Mouse (Mus musculus) limb, embryonic 13.5 days (tissue): ENCODE results near the gene Ndrg2. TPM values are rescaled to one million over a fixed set of nuclear protein-coding genes. Genes with fewer than 3 reads are reported as not detected.
"Not testable (repeated sequence)": the region's sequence is repeated elsewhere in the genome, so short reads cannot be mapped to it uniquely, and the experiment has no call there.

ENCODE experiments used
- ATAC-seq: fragments of 200-750 bp; cut with Nextera tagmentation; 2 replicates; pipeline ENCODE4 v1.8.0; 2017; ENCODE audit warnings: low read depth, moderate number of reproducible peaks, moderate TSS enrichment; ENCODE audit not compliant: low FRiP score
- H3K27ac ChIP-seq: fragments of 300-500 bp; sonication (generic); 2 replicates; pipeline ENCODE4 v1.5.1; 2015; ENCODE audit warnings: inconsistent platforms, mild to moderate bottlenecking, moderate library complexity
- H3K27me3 ChIP-seq: fragments of 300-500 bp; sonication (generic); 2 replicates; pipeline ENCODE4 v1.6.1; 2015; ENCODE audit warnings: mild to moderate bottlenecking, inconsistent platforms
- H3K36me3 ChIP-seq: fragments of 300-500 bp; sonication (generic); 2 replicates; pipeline ENCODE4 v1.6.1; 2015; ENCODE audit warnings: inconsistent platforms, mild to moderate bottlenecking, moderate library complexity
- H3K4me1 ChIP-seq: fragments of 300-500 bp; sonication (generic); 2 replicates; pipeline ENCODE4 v1.6.1; 2015; ENCODE audit warnings: inconsistent platforms
- H3K4me2 ChIP-seq: fragments of 300-500 bp; sonication (generic); replicated peaks from 2 replicates; pipeline ENCODE4 v1.6.1; 2015; ENCODE audit warnings: inconsistent platforms, mild to moderate bottlenecking, moderate library complexity
- H3K4me3 ChIP-seq: fragments of 300-500 bp; sonication (generic); 2 replicates; pipeline ENCODE4 v1.5.1; 2015; ENCODE audit warnings: moderate library complexity, mild to moderate bottlenecking, inconsistent platforms
- H3K9ac ChIP-seq: fragments of 300-500 bp; sonication (generic); 2 replicates; pipeline ENCODE4 v1.6.1; 2015; ENCODE audit warnings: mild to moderate bottlenecking, inconsistent platforms
- H3K9me3 ChIP-seq: fragments of 300-500 bp; sonication (generic); 2 replicates; pipeline ENCODE4 v1.6.1; 2016; ENCODE audit warnings: inconsistent platforms
- WGBS: fragments of 180-500 bp; shearing (Covaris S2); methylation state at CpG from one replicate; pipeline ENCODE4 v1.1.7; 2015; 5-methylcytosine and 5-hydroxymethylcytosine counted together
- polyA plus RNA-seq: library from polyadenylated mRNA; unstranded; fragments of >200 nt; fragmentation: Nextera tagmentation; extraction: Ambion mirVana; gene quantifications from 2 replicates; pipeline ENCODE4 v1.2.1, GENCODE M21; 2015

The Ndrg2 gene
- polyA plus RNA-seq, 1 experiment from 2014 or later: 61.8 TPM

DNA sequence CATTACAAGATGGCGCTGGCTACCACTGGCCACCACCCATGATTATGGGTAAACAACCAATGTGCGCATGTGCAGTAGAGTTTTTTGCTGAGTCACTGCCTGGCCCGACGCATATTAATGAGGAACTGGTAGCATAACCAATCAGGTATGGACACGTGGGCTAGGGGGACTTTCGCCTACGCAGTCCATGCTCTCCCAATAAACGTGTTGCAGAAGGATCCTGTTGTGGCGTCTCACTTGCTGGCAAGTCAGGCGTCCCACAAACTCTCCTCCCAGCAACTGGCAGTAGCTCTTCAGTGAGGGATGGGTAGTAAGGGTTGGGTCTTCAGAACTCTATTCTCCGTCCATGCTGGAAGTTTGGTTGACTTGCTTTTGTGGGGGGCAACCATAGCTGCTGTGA, 13.0 kb upstream of the Ndrg2 start:
- not testable (repeated sequence) for H3K9ac ChIP-seq, H3K4me3 ChIP-seq, H3K27me3 ChIP-seq, H3K9me3 ChIP-seq, H3K36me3 ChIP-seq, H3K4me2 ChIP-seq, ATAC-seq, H3K27ac ChIP-seq
- WGBS: 93% methylated on average over 11 of the region's 11 CpGs
- H3K4me1 ChIP-seq: peaks cover 16% of the 10 kb centered on the region

DNA sequence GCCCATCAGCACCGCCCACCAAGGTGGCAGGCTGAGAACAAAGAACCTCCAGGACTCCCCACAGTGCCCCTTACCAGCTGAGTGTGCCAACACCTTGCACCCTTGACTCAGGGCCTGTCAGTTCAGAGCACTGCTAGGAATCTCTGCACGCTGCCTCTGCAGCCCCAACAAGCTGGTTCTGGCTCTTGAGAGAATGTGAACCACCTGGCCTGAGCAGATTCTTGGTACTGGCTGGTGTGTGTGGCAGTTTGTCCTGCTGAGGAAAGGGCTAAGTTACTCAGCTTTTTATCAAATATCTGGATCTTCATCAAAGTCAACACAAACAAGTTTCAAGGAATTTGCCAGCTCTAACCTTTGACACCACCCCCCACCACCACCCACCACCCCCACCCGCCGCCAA, 9.5 kb upstream of the Ndrg2 start:
- ATAC-seq: no peak
- Histone ChIP-seq H3K4me1 (0 out of 2 replicates have a peak, but pooled peaks cover 8% of the 10 kb centered on the region), H3K27me3 (no peaks in the 10 kb centered on the region), H3K36me3 (no peaks in the 10 kb centered on the region), H3K9ac (no peak overlapping the region), H3K9me3 (no peaks in the 10 kb centered on the region), H3K4me2 (no peak overlapping the region), H3K27ac (no peak overlapping the region), H3K4me3 (no peak overlapping the region)
- WGBS: 75% methylated on average over 4 of the region's 4 CpGs

DNA sequence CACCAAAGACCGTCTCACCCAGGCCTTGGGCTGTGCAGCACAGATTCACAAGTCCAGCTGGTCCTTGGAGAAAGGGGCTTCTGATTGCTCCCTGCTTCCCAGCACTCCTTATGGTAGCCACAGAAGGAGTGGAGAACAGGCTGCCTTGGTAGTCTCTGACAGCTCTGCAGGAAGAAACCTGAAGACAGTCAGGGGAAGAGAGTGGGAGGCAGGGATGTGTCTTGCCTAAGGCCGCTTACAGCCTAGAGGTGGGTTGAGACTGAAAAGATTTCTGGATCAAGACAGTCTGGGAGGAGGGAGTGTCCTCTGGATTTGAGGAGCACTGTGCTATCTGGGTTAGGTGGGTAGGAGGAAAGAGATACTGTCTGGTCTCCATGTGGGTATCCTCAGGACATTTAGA, 9.0 kb upstream of the Ndrg2 start:
- H3K27me3 ChIP-seq: no peaks in the 10 kb centered on the region
- H3K4me3 ChIP-seq: no peak overlapping the region
- no peak for ATAC-seq
- no peak overlapping the region for H3K4me2 ChIP-seq
- H3K4me1 ChIP-seq: 0 out of 2 replicates have a peak, but pooled peaks cover 8% of the 10 kb centered on the region
- H3K27ac ChIP-seq: no peak overlapping the region
- no peaks in the 10 kb centered on the region for H3K36me3 ChIP-seq
- WGBS: 77% methylated on average over 2 of the region's 2 CpGs
- H3K9me3 ChIP-seq: no peaks in the 10 kb centered on the region
- no peak overlapping the region for H3K9ac ChIP-seq

DNA sequence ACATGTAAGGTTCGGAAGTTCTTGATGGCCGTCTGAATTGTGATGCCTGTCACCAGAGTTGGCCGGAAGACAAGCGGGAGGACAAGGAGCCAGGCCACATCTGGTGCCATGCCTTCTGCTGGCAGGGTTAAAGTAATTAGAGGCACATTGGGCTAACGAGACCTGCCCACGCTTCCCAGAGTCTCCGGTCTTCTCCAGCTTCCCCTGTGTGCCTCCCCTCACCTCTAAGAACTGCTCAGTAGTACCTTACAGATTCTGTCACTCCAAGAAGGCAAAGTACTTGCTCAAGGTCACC, 8.6 kb upstream of the Ndrg2 start, which contains the start of gene Rnase13:
Rnase13 (minus strand) TSS at position 203 of the 295 bp plus-strand sequence.
- no peak within 1 kb of the TSS for H3K27ac ChIP-seq
- no peak within 1 kb of the TSS for H3K9ac ChIP-seq
- ATAC-seq: no peak
- no peaks in the 10 kb centered on the region for H3K9me3 ChIP-seq
- H3K4me2 ChIP-seq: no peak within 1 kb of the TSS
- H3K4me1 ChIP-seq: 0 out of 2 replicates have a peak, but pooled peaks cover 8% of the 10 kb centered on the region
- H3K4me3 ChIP-seq: no peak within 1 kb of the TSS
- no peaks in the 10 kb centered on the region for H3K36me3 ChIP-seq
- no peaks in the 10 kb centered on the region for H3K27me3 ChIP-seq
- WGBS: 71% methylated on average over 7 of the region's 7 CpGs

DNA sequence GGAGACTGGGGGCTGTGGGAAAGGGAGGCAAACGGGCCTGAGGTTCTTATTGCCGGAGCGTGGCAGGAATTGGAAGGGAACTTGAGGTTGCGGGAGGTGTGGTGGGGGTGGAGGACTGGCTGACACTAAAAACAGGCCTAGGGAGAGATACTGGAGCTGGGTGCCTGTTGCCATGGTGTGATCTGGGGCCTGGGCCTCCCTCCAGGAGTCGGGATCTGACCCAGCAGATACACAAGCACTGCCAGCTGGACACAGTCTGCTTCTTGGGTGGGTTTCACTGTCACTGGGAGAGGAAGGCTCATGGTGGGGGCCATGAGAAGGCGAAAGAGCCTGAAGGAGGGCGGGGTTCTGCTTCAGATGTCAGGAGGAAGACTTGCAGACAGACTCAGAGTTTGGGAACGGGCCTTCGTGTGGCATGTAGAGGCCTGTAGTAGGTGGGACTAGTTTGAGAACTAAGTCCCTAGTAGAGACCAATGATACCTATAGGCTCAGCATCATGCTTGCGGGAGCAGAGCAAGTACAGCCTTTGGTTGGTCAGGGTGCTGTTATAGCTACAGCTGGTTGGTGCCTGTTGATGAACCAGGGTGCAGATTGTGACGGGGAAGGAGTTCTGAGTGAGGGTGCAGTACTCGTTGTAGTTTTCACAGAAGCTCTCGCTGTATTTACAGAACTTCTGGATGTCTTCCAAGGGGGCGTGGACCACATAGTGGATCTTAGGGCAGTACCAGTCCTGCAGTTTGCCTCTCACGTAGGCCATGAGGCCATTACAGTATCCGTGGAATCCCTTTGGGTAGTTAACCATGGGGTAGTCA, 8.0 kb upstream of the Ndrg2 start:
- ATAC-seq: peak; percentile 30; the same call in 1 of the 2 replicates
- Histone ChIP-seq H3K27ac (no peak overlapping the region), H3K4me3 (no peak overlapping the region), H3K4me2 (no peak overlapping the region), H3K9ac (no peak overlapping the region), H3K4me1 (0 out of 2 replicates have a peak, but pooled peaks cover 8% of the 10 kb centered on the region), H3K36me3 (no peaks in the 10 kb centered on the region), H3K27me3 (no peaks in the 10 kb centered on the region), H3K9me3 (no peaks in the 10 kb centered on the region)
- 75% methylated on average over 16 of the region's 16 CpGs for WGBS

DNA sequence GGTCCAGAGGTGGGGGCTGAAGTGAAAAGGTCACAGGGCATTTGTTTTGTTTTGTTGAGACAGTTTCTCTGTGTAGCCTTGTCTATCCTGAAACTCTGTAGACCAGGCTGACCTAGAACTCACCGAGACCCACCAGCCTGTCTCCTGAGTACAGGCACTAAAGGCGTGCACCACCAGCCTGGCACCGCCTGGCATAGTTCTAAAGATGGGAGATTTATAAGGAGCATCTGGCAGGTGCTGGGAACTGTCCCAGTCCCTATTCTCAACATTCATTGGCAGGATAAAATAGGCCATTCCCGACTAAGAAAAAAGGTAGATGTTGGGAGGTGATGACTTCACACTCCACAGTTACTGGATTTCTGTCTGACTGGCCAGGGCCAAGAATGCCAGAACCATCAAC, 5.0 kb upstream of the Ndrg2 start:
- Histone ChIP-seq H3K9ac (no peak overlapping the region), H3K4me3 (no peak overlapping the region), H3K27me3 (no peaks in the 10 kb centered on the region), H3K4me1 (peaks cover 33% of the 10 kb centered on the region), H3K4me2 (no peak overlapping the region), H3K9me3 (no peaks in the 10 kb centered on the region), H3K27ac (no peak overlapping the region), H3K36me3 (no peaks in the 10 kb centered on the region)
- 87% methylated on average over 4 of the region's 4 CpGs for WGBS
- ATAC-seq: no peak

DNA sequence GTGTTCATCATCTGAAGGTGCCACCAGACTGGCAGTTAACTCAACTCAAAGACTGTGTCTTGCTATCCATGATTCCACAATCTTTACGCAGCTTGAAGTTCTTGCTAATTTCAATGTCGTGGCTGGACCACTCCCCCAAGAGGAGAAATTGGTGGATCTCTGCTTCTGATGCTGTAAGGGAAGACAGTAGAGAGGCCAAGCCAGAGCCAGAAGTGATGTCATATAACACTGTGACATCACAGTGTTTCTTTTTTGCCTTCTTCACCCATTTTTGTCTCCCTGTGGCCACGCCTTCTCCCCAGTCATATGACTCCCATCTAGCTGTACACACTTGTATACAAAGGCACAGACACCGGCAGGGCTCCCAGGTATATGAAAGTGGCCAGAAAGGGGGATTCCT, 4.2 kb upstream of the Ndrg2 start, which contains the start of gene Tppp2:
Tppp2 (plus strand) TSS at position 301 of the 400 bp plus-strand sequence.
- H3K27ac ChIP-seq: no peak within 1 kb of the TSS
- no peaks in the 10 kb centered on the region for H3K9me3 ChIP-seq
- no peak within 1 kb of the TSS for H3K4me2 ChIP-seq
- WGBS: 85% methylated on average over 4 of the region's 4 CpGs
- H3K27me3 ChIP-seq: no peaks in the 10 kb centered on the region
- H3K9ac ChIP-seq: no peak within 1 kb of the TSS
- ATAC-seq: no peak
- H3K4me1 ChIP-seq: peaks cover 33% of the 10 kb centered on the region
- no peak within 1 kb of the TSS for H3K4me3 ChIP-seq
- no peaks in the 10 kb centered on the region for H3K36me3 ChIP-seq

DNA sequence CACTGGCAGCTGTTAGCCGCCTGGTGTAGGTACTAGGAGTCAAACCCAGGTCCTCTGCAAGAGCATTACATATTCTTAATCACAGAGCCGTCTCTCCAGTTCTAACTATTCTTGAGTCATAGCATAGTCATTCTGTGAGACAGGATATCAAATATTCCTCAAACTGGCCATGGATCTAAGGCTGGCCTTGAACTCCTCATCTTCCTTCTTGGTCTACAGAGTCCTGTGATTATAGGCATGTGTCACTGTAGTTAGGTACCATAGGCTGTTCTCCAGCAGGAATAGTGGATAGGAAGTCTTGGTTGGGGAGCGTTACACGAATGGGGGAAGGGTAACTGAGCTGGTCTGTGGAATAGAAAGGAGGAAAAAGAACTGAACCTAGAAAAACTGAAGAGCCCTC, 2.6 kb upstream of the Ndrg2 start:
- Histone ChIP-seq H3K36me3 (no peaks in the 10 kb centered on the region), H3K4me1 (peaks cover 33% of the 10 kb centered on the region), H3K4me2 (no peak overlapping the region), H3K27ac (peak overlapping the region; percentile 91; the same call in 1 of the 2 replicates), H3K4me3 (no peak overlapping the region), H3K27me3 (peaks cover 3% of the 10 kb centered on the region; the same call in 1 of the 2 replicates), H3K9ac (no peak overlapping the region), H3K9me3 (no peaks in the 10 kb centered on the region)
- 86% methylated on average over 4 of the region's 4 CpGs for WGBS
- ATAC-seq: no peak

DNA sequence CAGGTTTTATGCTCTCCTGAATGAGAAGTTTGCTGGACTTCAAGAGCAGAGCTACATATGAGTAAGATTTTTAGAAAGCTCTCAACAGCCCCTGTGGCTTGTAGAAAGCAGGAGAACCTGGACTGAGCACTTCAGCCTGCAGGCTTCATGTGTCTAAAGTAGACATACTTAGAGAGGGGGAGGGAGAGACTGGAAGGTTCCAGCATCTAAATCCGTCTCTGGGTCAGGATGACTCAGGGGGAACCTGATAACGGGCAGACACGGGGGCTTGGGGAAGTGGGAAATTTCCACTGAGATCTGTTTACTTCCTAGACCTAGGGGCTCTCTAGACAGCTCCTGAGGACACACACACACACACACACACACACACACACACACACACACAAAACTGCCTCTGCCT, 1.1 kb upstream of the Ndrg2 start:
- no peak overlapping the region for H3K4me3 ChIP-seq
- H3K36me3 ChIP-seq: peaks cover 4% of the 10 kb centered on the region; the same call in 1 of the 2 replicates
- H3K4me2 ChIP-seq: peak overlapping the region; percentile 97
- peaks cover 5% of the 10 kb centered on the region; the same call in 1 of the 2 replicates for H3K27me3 ChIP-seq
- 21% methylated on average over 3 of the region's 3 CpGs for WGBS
- H3K27ac ChIP-seq: peak overlapping the region; percentile 91
- peaks cover 33% of the 10 kb centered on the region for H3K4me1 ChIP-seq
- ATAC-seq: no peak
- H3K9ac ChIP-seq: no peak overlapping the region
- no peaks in the 10 kb centered on the region for H3K9me3 ChIP-seq

DNA sequence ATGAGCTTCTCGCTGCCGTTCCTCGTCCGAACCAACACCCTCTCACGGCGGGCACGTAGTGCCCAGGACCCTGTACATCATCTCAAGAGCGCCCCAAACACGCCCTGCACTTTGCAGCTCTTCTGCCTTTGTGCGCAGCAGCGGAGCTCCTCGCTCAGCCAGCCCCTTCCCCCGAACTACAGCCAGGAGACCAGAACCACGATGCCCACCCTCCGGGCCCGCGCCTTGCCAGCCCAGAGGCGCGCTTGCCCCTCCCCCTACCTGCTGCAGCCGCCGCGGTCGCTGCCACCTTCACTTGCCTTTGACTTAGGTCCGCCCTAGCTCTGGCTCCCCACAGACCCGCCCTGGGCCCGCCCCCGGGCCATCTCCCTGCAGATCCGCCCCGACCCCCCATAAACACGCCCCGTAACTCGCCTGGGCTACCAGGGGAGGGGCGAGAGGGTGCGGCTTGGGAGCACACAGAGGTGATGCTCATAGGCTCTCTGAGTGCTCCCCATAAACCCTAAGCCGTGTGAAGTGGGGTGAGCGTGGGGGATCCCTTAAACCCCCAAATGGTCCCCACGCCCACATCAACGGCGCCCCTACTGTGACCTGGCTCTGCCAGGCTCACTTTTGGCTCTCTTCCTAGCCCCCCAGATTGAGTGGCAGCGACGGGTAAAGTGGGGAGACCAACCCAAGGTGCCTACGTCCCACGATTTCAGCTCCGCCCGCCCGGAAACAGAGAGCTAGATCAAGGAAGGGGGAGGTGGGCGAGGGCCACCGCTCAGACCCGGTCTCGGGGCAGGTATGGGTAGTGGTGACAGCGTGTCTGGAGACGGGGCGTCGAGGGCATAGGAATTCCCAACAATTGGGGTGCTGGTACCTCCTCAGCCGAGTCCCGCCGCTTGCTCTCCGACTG, 647 bp downstream of the Ndrg2 start:
- Histone ChIP-seq H3K4me3 (peak overlapping the region; percentile 61), H3K27ac (peak overlapping the region; percentile 91), H3K9me3 (no peaks in the 10 kb centered on the region), H3K9ac (peak overlapping the region; percentile 69), H3K4me2 (peak overlapping the region; percentile 97), H3K36me3 (peaks cover 18% of the 10 kb centered on the region), H3K27me3 (peaks cover 5% of the 10 kb centered on the region; the same call in 1 of the 2 replicates), H3K4me1 (peaks cover 33% of the 10 kb centered on the region)
- ATAC-seq: peak; percentile 79
- under 1% methylated on average over 58 of the region's 58 CpGs for WGBS

DNA sequence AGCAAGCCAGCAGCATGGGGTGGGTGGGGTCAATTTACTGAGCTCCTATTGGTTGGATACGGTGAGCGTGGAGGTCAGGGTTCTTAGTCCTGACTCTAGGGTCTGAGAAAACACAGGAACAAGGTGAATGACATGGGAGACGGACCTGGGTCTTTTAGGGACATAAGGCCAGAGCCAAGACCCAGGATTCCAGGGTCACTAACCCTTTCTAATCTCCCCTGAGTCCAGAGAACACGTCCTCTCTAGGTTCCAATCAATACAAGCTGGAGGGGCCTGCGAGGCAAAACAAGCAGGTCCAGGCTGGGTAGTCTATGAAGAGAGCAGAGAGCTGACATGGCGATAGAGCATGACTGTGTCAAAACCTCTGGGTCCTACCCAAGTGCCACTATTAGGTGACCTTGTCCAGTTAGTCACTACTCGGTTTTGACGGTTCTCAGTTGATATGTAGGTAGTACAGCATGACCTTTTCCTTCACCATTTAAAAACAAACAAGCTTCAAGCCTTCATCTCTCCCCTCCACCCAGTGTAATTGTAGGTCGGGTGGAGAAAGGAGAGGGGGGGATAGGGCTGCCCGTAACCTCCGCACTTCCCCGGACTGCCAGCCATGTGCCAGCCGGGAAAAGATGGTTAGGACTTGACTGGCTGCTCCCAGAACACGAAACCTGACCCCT, 1.4 kb downstream of the Ndrg2 start:
- H3K4me2 ChIP-seq: peak overlapping the region; percentile 97
- H3K9me3 ChIP-seq: no peaks in the 10 kb centered on the region
- peaks cover 20% of the 10 kb centered on the region for H3K36me3 ChIP-seq
- H3K27ac ChIP-seq: peak overlapping the region; percentile 91; the same call in 1 of the 2 replicates
- 9% methylated on average over 14 of the region's 14 CpGs for WGBS
- peak overlapping the region; percentile 69 for H3K9ac ChIP-seq
- H3K4me1 ChIP-seq: peaks cover 33% of the 10 kb centered on the region
- ATAC-seq: 0 out of 2 replicates have a peak, but pooled peaks have one; percentile 7
- peaks cover 5% of the 10 kb centered on the region; the same call in 1 of the 2 replicates for H3K27me3 ChIP-seq
- peak overlapping the region; percentile 61 for H3K4me3 ChIP-seq
